Mouse (Mus musculus) small intestine, adult 2 months (tissue): ENCODE measurements around the gene H2-T3. TPM values are rescaled to one million over a fixed set of nuclear protein-coding genes. Genes with fewer than 3 reads are reported as not detected.
"Not testable (repeated sequence)": the region's sequence is repeated elsewhere in the genome, so short reads cannot be mapped to it uniquely, and the experiment has no call there.

ENCODE experiments used
- H3K27ac ChIP-seq: fragments of 200-500 bp; 2 replicates; pipeline ENCODE4 v1.5.1; 2012; ENCODE audit warnings: low read depth, low read length, control low read depth, inconsistent platforms; ENCODE audit not compliant: insufficient read depth
- H3K27me3 ChIP-seq: fragments of 200-500 bp; 2 replicates; pipeline ENCODE4 v1.6.1; 2012; ENCODE audit warnings: mild to moderate bottlenecking, moderate library complexity, low read length, inconsistent platforms; ENCODE audit not compliant: control insufficient read depth, insufficient read depth
- H3K36me3 ChIP-seq: fragments of 200-500 bp; 2 replicates; pipeline ENCODE4 v1.6.1; 2012; ENCODE audit warnings: mild to moderate bottlenecking, low read length, control low read depth, inconsistent platforms; ENCODE audit not compliant: control insufficient read depth, insufficient read depth
- H3K4me1 ChIP-seq: fragments of 200-500 bp; 2 replicates; pipeline ENCODE4 v1.6.1; 2012; ENCODE audit warnings: low read length, inconsistent platforms, mixed read lengths; ENCODE audit not compliant: control insufficient read depth, insufficient read depth, insufficient read length
- H3K4me3 ChIP-seq: fragments of 200-500 bp; 2 replicates; pipeline ENCODE4 v1.5.1; 2012; ENCODE audit warnings: low read depth, mild to moderate bottlenecking, control low read depth, inconsistent platforms, low read length, moderate library complexity
- CTCF ChIP-seq: fragments of 200-500 bp; IDR thresholded peaks from 2 replicates; pipeline ENCODE4 v1.5.1; 2012; ENCODE audit warnings: low read depth, mild to moderate bottlenecking, control low read depth, inconsistent platforms, low read length, moderate library complexity, mixed read lengths; ENCODE audit not compliant: insufficient replicate concordance, insufficient read length; ENCODE audit errors: extremely low read depth
- POLR2A ChIP-seq: fragments of 200-500 bp; IDR thresholded peaks from 2 replicates; pipeline ENCODE4 v1.6.1; 2012; ENCODE audit warnings: low read depth, mild to moderate bottlenecking, control low read depth, inconsistent platforms, low read length, moderate library complexity
- WGBS: fragments of 180-500 bp; shearing (Covaris S2); methylation state at CpG from one replicate; pipeline ENCODE4 v1.1.7; 2018; 5-methylcytosine and 5-hydroxymethylcytosine counted together
- polyA plus RNA-seq: library from polyadenylated mRNA; depleted of rRNA; stranded (reverse); fragments of >200 nt; gene quantifications from 2 replicates; pipeline ENCODE4 v1.2.3, GENCODE M21; 2012

The H2-T3 gene
- polyA plus RNA-seq, 1 experiment = 126 TPM

DNA sequence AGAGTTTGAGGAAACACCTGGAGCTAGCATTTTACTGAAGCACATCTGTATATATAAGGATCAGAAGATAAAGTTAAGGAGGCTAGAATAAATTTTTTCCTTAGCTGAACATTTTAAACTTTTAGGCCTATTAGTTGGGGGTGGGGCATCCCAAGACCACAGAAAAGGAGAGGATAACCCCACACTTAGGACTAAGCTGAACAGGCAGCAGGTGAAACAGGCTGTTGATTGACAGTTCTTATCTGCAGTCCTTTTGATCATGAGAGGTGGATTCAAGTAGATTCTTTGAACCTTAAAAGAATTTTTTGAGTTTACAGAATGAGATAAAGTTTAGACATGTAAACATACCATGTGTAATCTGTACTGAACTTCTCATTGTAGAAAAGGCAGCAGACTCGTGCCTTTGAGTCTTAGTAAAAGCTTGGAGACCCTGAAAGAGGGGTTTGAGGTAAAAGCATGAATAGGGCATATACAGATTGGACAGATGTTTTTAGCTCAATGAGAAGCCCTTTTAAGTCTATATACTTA is 19.7 kb downstream of the H2-T3 start:
- Histone ChIP-seq H3K27ac (no peak overlapping the region), H3K4me3 (no peak overlapping the region), H3K4me1 (no peaks in the 10 kb centered on the region; the same call in 1 of the 2 replicates), H3K27me3 (peaks cover 4% of the 10 kb centered on the region; the same call in 1 of the 2 replicates), H3K36me3 (peaks cover 2% of the 10 kb centered on the region; the same call in 1 of the 2 replicates)
- WGBS = 19% methylated on average over 1 of the region's 1 CpGs
- TF ChIP-seq CTCF = no peak
- TF ChIP-seq POLR2A = no peak

DNA sequence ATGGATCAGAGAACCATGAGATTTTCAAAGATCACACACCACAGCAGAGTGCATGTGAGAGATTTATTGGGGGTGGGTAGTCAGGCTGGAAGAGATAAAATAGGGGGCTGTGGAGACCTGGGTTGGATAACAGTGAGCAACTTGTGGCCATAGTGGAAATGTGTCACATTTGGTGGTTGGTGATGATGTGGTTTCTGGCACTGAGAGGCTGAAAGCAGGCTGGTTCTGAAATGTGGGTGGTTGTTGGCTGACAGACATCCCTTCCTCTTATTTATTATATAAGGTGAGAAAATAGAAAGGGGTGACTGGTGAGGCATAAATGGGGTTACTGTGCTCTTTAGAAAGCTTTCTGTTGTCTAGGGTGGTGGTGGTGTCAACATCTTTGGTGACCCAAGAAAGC is 20.3 kb downstream of the H2-T3 start:
- no peak for TF ChIP-seq POLR2A
- TF ChIP-seq CTCF = no peak
- Histone ChIP-seq H3K4me1 (no peaks in the 10 kb centered on the region; the same call in 1 of the 2 replicates), H3K36me3 (peaks cover 7% of the 10 kb centered on the region; the same call in 1 of the 2 replicates), H3K27ac (no peak overlapping the region), H3K4me3 (no peak overlapping the region), H3K27me3 (peaks cover 4% of the 10 kb centered on the region; the same call in 1 of the 2 replicates)

DNA sequence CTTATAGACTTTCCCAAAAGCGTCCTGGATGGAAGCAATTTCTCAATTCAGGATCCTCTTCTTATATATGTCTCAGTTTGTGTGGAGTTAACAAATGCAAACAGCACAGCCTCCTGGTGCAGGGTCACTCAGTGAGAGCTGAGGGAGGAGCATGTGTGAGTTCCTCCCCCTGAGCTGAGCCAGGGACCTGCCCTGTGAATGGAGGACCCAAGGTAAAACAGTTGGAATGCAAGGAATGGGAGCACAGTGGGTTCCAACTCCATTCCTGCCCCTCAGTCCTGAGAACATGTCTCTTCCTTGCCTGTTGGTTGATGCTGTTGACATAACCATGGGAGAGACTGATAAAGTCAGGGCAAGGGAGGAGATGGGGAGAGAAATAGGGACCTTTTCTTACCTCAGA is 21.0 kb downstream of the H2-T3 start:
- WGBS = 90% methylated on average over 1 of the region's 1 CpGs
- H3K27me3 ChIP-seq, H3K4me1 ChIP-seq, H3K36me3 ChIP-seq, H3K4me3 ChIP-seq, H3K27ac ChIP-seq: not testable (repeated sequence)

DNA sequence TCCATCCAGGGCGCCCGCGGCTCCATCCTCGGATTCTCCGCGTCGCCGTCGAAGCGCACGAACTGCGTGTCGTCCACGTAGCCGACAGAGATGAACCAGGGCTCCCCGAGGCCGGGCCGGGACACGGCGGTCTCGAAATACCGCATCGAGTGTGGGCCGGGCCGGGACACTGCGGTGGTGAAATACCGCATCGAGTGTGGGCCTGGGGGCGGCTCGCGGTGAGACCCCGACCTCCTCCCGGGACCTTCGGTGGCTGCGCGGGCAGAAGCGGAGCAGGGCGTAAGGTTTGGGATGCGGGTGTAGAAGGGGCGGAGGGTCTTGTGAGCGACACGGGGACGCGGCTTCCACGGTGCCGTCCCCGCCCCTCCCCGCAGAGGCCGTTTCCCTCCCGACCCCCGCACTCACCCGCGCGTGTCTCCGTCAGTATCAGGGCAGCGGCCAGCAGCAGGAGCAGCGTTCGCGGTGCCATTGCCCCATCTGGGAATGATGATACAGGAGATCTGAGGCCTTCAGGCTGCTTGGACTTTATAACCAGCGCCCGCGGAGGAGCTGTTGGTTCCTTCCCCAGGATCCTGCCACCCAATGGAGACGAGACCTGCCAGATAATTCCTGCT is 21.9 kb downstream of the H2-T3 start, which contains the start of gene Gm8909:
Gene Gm8909 (minus strand): TSS at position 499 of the 614 bp plus-strand sequence.
- TF ChIP-seq CTCF = no peak
- peak; percentile 91 for TF ChIP-seq POLR2A
- WGBS = 2% methylated on average over 63 of the region's 63 CpGs
- H3K27me3 ChIP-seq = peaks cover 4% of the 10 kb centered on the region; the same call in 1 of the 2 replicates
- peaks cover 10% of the 10 kb centered on the region for H3K36me3 ChIP-seq
- no peaks in the 10 kb centered on the region; the same call in 1 of the 2 replicates for H3K4me1 ChIP-seq
- peak within 1 kb of the TSS; percentile 70 for H3K4me3 ChIP-seq
- H3K27ac ChIP-seq = peak within 1 kb of the TSS; percentile 83

DNA sequence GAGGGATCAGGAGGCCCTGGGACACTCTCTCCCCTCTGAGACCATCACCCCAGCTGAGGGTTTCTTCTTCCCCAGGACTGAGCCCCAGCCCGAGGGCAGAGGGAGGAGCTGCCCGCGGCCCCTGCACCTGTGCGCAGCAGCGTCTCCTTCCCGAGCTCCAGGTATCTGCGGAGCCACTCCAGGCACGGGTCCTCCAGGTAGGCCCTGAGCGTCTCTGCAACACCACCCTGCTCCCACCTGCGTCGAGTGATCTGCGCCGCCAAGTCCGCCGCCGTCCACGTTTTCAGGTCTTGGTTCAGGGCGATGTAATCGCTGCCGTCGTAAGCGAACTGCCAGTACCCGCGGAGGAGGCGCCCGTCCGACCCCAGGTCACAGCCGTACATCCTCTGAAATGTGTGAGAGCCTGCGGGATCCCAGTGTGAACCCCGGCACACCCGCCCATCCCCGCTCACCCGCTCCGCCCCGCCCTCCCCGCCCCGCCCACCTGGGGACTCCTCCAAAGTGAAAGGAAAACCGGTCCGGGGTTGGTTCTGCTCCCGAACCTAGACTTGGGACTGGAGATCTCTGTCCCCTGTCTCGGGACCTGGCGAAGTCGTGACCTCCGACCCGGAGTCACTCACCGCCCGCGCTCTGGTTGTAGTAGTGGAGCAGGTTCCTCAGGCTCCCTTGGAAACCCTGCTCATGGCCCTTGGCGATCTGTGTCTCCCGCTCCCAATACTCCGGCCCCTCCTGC is 22.6 kb downstream of the H2-T3 start:
- 4% methylated on average over 51 of the region's 51 CpGs for WGBS
- Histone ChIP-seq H3K27me3 (peaks cover 4% of the 10 kb centered on the region; the same call in 1 of the 2 replicates), H3K36me3 (peaks cover 10% of the 10 kb centered on the region), H3K4me3 (peak overlapping the region; percentile 70), H3K27ac (peak overlapping the region; percentile 83), H3K4me1 (no peaks in the 10 kb centered on the region; the same call in 1 of the 2 replicates)
- TF ChIP-seq CTCF (no peak), POLR2A (no peak; the same call in 1 of the 2 replicates)

DNA sequence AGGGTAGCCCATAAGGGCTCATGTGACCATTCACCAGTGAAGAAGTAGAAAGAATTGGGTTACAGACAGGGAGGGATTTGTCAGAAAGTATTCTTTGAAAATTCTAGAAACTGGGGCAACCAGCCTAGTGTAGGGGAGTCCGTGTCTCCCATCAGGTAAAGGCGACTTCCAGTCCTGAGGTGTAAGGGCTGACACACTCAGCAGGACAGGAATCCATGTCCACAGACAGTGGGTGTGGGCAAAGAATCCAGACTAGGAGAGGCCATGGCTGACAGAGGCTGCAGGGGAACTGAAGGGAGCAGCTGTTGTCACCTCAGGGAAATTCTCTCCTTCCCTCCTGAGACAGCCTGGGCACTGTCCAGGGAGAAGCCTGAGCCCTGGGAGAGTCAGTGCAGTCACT is 23.2 kb downstream of the H2-T3 start:
- not testable (repeated sequence) for H3K27me3 ChIP-seq, H3K4me1 ChIP-seq, H3K36me3 ChIP-seq, H3K27ac ChIP-seq
- peak overlapping the region; percentile 70 for H3K4me3 ChIP-seq
- WGBS = 77% methylated on average over 2 of the region's 2 CpGs

DNA sequence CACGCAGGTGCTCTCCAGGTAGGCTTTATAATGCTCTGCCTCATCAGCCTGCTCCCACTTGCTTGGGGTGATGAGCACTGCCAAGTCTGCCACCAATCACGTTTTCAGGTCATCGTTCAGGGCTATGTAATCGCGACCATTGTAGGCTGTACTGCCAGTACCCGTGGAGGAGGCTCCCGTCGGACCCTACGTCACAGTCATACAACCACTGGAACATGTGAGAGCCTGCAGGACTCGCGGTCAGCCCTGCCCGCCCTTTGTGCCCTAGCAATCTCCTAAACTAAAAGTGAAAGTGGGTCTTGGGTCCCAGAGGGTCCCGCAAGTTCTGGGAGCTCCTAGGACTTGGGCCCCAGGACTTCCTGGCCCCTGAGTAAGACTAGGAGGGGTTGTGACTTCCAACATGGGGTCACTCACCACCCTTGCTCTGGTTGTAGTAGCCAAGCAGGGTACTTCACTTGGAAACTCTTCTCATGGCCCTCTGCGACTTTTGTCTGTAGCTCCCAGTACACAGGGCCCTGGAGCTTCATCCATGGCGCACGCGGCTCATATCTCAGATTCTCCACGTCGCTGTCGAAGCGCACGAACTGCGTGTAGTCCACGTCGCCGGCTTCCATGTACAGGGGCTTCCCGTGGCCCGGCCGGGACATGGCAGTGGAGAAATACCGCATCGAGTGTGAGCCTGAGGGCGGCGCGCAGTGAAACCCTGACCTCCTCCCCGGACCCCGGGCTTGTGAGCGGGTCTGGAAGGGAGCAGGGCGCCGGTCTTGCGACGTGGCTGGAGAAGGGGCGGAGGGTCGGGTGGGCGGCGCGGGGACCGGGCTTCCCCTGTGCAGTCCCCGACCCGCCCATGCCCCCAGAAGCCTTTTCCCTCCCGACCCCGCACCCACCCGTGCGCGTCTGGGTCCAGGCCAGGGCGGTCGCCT is 28.7 kb downstream of the H2-T3 start:
- Histone ChIP-seq H3K27ac (peak overlapping the region; percentile 56; the same call in 1 of the 2 replicates), H3K4me3 (peak overlapping the region; percentile 63), H3K27me3 (peaks cover 5% of the 10 kb centered on the region), H3K4me1 (peaks cover 13% of the 10 kb centered on the region), H3K36me3 (peaks cover 10% of the 10 kb centered on the region)
- TF ChIP-seq POLR2A = no peak
- no peak for TF ChIP-seq CTCF
- WGBS = 6% methylated on average over 56 of the region's 56 CpGs

DNA sequence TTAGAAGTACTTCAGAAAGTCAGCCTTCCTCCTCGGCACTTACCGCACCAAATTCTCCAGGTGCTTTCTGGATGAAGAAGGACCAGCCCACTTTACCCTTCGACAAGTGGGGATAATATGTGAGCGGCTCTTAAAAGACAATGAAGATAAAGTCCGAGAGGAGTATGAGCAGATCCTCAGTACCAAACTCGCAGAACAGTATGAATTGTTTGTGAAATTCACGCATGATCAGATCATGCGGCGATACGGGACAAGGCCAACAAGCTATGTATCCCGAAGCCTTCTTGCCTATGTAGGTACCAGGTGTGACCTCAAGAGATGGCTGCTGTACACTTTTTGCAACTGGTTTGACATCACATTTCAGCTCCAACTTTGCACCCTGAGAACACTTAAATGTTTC is 31.8 kb downstream of the H2-T3 start:
- H3K27ac ChIP-seq, H3K36me3 ChIP-seq, H3K27me3 ChIP-seq: not testable (repeated sequence)
- 29% methylated on average over 11 of the region's 11 CpGs for WGBS
- Histone ChIP-seq H3K4me3 (peak overlapping the region; percentile 52; the same call in 1 of the 2 replicates), H3K4me1 (peaks cover 17% of the 10 kb centered on the region)

DNA sequence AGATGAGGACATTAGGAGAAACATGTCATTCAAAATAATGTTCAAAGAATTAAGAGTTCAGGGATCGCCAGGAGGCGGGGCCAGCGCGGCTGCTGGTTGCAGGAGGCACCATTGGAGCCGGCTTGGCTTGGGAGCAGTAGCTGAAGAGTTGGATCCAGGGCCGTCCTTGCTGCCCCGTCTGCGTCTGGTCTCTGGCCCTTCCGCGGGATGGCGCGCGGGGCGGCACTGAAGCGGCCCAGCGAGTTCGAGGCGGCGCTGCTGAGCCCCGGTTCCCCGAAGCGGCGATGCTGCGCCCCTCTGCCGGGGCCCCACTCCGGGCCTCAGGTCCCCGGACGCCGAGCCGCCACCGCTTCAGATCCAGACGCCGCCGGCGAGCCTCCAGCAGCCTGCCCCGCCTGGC is 32.3 kb downstream of the H2-T3 start:
- 1% methylated on average over 36 of the region's 36 CpGs for WGBS
- not testable (repeated sequence) for H3K36me3 ChIP-seq, H3K27ac ChIP-seq, H3K27me3 ChIP-seq
- Histone ChIP-seq H3K4me3 (peak overlapping the region; percentile 52), H3K4me1 (peaks cover 17% of the 10 kb centered on the region)
